Mouse (Mus musculus) inflammation-experienced regulatory T-cells, adult 6 months (primary cell): Measurements from ENCODE around the gene Frem2. TPM values are rescaled to one million over a fixed set of nuclear protein-coding genes. Genes with fewer than 3 reads are reported as not detected.

Source experiments
- ATAC-seq: one replicate; pipeline ENCODE4 v1.8.0; 2017
- polyA plus RNA-seq, 3 experiments: library from polyadenylated mRNA; unstranded; fragments of 100-300 nt; shearing (Covaris generic); gene quantifications; one replicate each; pipeline ENCODE4 v1.2.1; 2017

The Frem2 gene
- not detected for polyA plus RNA-seq

DNA sequence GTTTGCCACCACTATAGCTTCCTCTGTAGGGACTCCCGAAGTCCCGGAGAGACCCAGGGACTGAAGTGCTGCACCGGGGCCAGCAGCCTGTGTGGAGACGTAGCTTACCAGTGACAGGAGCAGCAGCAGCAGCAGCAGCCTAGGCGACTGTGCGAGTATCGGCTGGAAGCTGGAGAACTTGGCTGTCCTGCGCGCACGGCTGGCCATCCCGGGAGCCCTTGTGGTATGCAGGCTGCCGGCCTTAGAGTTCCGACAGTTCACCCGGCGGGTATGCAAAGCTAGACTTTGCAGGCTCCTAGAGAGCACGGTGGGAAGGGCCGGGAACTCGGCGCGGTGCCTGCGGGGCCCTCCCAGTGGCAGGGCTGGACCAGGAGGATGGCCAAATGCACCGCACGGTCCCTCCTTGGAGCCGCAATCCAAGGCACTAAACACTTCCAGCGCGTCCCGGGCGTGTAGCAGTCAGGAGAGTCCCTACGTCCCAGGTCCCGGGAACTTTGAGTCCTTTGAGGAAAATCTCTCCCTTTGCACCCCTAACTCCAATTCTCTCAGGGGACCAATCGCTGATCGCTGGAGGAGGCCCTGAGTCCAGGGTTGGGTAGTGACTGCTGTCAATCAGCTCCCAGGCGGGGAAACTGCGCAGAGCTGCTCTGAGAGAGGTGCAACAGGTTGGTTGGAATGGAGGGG lies at the start of gene Frem2:
TSS of gene Frem2 (minus strand) at position 478 of the 684 bp plus-strand sequence.
- no peak for ATAC-seq

GRCm38 (mm10) chr3:53705992-53706495 lies 48.9 kb upstream of the Frem2 start:
- no peak for ATAC-seq

GRCm38 (mm10) chr3:53703126-53703505 lies 46.0 kb upstream of the Frem2 start:
- no peak for ATAC-seq

- ATAC-seq: no peak
Observed at GRCm38 (mm10) chr3:53702421-53703125, 45.4 kb upstream of the Frem2 start.

DNA sequence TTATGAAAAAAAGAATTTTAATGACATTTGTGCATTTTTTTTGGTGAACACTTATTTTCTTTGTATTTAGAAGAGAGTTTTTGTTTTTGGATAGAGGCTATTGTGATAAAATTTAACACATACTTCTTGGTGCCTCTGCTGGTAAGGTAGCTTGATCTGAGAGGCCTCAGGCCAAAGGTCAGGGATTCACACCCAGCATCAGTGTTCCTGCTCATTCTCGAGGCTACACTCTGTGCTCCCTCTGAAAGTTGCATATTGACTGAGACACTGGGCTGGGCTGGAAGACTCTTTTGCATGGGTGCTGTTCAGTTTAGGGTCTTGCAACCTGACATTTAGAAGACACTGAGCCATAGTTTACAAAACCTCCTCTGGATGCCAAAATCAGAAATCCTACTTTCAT lies 44.8 kb upstream of the Frem2 start:
- no peak for ATAC-seq

DNA sequence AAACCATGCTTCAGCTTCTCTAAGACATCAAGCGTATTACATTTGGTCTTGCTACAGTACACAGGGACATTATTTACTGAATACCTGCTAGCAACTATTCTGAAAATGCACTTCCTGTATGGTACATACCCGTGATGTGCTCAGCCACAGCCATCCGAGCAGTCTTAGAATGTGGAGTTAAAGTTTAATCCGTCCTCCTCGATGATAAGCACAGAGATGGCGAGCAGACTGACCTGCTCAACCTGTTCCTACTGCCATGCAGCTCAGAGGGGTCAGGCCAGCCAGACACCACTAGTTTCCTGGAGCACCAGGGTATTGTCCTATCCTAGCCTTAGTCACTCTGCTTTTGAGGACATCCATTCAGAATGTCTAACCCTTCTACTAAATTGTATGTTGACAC lies 30.6 kb upstream of the Frem2 start:
- no peak for ATAC-seq

GRCm38 (mm10) chr3:53682244-53682643 lies 25.1 kb upstream of the Frem2 start:
- ATAC-seq: no peak

- no peak for ATAC-seq
Observed at GRCm38 (mm10) chr3:53680816-53681215, 23.7 kb upstream of the Frem2 start.

GRCm38 (mm10) chr3:53674225-53674624 lies 17.1 kb upstream of the Frem2 start:
- ATAC-seq: no peak

- ATAC-seq: no peak
Observed at GRCm38 (mm10) chr3:53669736-53670135, 12.6 kb upstream of the Frem2 start.

DNA sequence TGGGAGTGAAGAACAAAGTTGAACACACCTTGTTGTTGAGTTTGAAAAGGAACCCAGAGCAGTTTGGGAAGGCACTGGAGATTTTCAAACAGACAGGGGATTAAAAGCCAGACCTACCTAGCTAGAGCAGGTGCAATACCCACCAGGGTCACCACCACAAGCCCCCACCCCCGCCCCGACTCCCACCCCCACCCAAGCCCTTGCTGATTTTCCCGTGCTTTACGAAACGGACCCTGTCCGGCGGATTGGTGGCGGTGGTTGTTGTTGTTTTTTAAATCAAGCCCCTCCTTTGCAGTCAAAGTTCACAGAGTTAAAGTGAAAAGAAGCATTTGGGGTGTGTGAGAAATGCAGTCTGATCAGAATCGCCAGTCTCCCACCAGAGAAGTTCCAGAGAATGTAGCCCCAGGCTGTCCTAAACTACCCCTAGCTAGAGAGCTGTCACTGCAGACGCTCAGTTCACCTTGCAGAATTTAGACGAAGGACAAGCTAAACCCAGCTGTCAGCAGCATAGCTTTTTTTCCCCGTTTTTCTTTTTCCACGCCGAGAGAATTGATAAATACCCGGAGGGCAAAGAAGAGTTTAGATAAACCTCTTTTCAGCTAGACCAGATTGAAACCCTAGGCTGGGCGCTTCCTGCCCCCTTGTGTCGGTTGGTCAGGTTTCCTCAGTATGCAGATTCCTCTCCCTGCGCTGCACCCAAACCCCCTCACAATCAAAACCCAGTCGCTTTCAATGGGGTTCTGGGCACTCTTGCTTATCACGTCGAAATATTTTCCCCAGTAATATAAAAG lies 784 bp upstream of the Frem2 start:
- no peak for ATAC-seq

GRCm38 (mm10) chr3:53656328-53656877 lies 752 bp downstream of the Frem2 start:
- no peak for ATAC-seq

- no peak for ATAC-seq
Observed at GRCm38 (mm10) chr3:53655343-53655742, 1.8 kb downstream of the Frem2 start.

DNA sequence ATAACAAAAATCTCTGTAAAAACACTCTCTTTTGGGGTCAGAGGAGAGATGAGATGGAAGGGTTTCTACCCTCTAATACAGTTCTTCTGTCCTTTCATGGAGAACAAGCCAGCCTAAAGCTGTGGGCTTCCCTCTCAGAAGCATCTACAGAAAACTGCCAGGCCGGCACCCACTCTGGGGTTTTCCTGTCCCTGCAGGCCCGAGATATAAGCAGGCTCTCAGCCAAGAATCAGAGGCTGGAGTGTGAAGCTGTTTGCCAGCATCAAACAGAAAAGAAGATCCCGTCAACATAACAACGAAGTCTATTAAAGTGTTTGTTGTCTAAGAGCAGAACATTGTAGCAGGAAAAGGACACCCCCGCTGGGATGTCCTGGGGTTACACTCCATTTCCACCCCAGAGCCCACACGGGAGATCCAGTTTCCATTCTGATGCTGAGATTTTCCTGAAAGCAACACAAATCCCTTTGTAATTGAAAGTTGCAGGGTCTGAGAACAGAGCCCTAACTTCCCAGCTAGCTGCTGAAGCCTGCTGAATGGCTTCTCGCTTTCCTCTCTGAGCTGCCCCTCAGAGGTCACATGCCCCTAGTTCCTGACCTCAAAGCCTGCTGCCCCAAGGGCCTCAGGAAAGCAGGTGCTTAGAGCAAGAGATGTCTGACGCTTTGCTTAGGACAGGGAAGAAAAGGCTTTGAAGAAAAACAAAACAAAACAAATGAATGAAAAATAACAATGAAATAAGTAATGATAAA lies 7.0 kb downstream of the Frem2 start:
- no peak for ATAC-seq

DNA sequence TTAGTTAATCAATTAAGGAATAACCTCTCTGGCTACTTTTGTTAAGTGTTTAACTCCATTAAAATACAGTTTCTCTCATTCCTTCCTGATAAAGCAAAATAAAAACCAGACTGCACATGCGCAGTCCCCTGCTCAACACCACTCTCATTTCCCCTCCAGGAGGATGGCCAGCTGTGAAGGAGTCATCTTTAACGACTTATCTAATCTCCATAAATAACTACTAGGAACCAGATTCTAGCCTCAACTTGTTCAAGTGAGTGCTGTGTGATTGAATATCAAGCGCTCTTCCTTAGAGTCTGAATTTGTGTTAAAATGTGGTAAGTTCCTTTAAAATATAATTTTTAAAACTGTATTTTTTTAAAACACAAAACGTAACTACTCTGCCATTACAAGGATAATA lies 7.7 kb downstream of the Frem2 start:
- no peak for ATAC-seq

DNA sequence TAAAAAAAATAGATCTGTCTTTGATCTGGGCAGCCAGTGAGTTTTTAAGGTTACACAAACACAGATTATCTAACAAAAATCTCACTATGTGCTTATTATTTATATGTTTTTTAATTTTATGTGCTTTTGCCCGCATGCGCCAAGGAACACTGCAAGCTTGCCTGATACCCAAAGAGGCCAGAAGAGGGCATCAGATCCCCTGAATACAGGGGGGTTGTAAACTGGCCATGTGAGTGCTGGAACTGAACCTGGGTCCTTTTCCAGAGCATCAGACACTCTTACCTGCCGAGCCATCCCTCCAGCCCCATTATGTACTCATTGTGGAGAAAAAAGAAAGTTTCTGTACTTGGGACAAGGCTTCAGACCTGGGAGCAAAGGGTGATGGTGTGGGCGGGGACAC lies 8.3 kb downstream of the Frem2 start:
- no peak for ATAC-seq

DNA sequence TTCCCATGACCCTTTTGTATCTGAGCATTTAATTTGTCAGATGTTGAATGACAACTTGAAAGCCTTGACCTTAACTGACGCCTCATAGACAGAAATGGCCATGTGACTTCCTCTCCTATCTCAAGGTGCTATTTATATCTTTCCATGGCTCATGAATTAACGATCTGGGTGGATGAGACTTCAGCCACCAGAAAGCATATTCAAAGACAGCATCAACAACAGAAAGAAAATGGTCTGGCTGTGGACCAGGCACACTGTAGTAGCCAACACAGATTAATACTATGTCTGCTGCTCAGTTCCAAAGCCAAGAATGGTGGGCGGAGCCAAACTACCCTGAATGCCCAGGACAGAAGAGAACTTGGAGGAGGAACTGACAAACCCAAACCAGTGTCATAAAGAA lies 21.2 kb downstream of the Frem2 start:
- ATAC-seq: no peak

- ATAC-seq: no peak
Observed at GRCm38 (mm10) chr3:53631126-53631525, 26.0 kb downstream of the Frem2 start.

DNA sequence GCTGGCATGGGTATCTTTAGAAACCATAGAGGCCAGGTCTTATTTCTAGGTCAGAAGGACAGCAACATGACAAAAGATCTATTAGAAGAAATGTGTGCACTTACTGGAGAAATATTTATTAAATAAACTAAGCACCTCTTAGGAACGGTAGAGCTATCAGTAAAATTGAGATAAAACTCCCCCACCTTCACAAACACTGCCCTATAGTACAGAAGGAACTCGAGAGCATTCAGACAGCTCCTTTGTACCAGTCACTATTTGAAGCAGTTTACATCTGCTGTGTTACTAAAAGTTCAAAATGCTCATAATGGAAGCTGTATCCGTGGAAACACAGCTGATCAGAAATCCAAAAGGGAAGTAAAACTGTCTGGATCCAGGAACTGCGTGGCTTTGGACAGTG lies 26.5 kb downstream of the Frem2 start:
- ATAC-seq: no peak

DNA sequence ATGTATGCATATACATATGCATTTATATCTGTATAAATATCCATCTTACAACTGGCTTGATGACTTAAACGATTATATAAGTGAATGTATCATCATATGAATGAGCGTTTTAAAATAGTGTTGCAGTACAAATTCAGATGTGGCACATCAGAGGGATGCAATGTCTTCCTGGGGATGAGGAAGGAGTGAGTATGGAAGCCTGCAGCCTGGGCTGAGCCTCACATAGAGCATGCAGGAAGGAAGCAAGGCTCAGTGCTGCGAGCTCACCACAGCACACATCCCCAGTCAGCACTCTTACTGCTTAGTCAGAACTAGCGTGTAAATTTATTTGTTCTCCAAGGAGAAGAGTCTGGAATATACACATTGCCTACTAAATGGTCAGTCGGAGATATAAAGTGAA lies 27.2 kb downstream of the Frem2 start:
- no peak for ATAC-seq

DNA sequence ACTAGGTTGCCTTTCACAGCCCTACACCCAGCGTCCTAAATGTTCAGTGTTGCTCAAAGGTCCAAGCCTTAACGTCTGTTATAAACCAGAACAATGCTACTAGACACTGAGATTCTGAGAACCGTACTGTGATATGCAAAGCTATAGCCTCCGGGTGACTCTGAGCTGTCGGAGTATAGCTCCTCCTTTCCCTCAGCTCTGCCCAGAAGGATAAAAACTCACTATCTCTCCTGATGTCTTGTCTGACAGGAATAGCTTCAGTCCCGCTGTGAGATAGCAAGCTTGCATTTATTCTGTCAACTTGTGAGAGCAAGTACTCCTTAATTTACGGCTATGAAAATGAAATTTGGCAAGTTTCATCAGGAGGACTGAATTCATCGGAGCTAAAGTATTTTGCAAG lies 33.9 kb downstream of the Frem2 start:
- no peak for ATAC-seq

DNA sequence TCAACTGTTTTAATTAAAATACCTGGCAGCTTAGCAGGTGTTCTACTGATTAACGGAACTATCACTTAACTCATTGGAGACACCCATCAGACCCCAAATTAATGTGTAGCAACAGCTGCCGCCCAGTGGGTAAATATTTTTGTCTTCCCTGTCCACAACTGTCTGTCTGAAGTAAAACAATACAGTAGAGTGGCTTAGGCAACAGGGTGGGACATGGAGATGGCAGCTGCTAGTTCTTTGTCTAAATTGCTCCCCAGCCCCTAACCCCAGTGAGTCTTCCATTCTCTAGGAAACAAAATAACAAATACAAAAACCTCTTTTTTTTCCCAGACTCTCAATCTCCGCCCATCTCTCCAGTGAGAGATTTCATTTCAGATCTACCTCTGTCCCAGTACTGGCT lies 36.2 kb downstream of the Frem2 start:
- ATAC-seq: no peak
